Mouse (Mus musculus): ENCODE measurements around the gene Tmtc2.

Tmtc2 gene

GRCm38 (mm10) chr10:105417845-105418383 is 156.3 kb downstream of the Tmtc2 start:
- no peak for DNase-seq (ENCODE audit: low spot score in 2 of 2)

GRCm38 (mm10) chr10:105416601-105417000 is 157.7 kb downstream of the Tmtc2 start:
- no peak for DNase-seq (ENCODE audit: low spot score in 2 of 2)

- no peak for DNase-seq (ENCODE audit: low spot score in 2 of 2)
Observed at GRCm38 (mm10) chr10:105405856-105406527, 168.3 kb downstream of the Tmtc2 start.

- DNase-seq (ENCODE audit: low spot score in 2 of 2): no peak
Observed at GRCm38 (mm10) chr10:105403931-105404330, 170.3 kb downstream of the Tmtc2 start.

GRCm38 (mm10) chr10:105402481-105402779 is 171.8 kb downstream of the Tmtc2 start:
- DNase-seq (ENCODE audit: low spot score in 2 of 2): no peak

GRCm38 (mm10) chr10:105401754-105402480 is 172.3 kb downstream of the Tmtc2 start:
- no peak for DNase-seq (ENCODE audit: low spot score in 2 of 2)

GRCm38 (mm10) chr10:105399316-105399715 is 174.9 kb downstream of the Tmtc2 start:
- no peak for DNase-seq (ENCODE audit: low spot score in 2 of 2)

- DNase-seq (ENCODE audit: low spot score in 2 of 2): no peak
Observed at GRCm38 (mm10) chr10:105384065-105384464, 190.2 kb downstream of the Tmtc2 start.

GRCm38 (mm10) chr10:105381705-105382104 is 192.5 kb downstream of the Tmtc2 start:
- no peak for DNase-seq (ENCODE audit: low spot score in 2 of 2)

GRCm38 (mm10) chr10:105381202-105381601 is 193.0 kb downstream of the Tmtc2 start:
- DNase-seq (ENCODE audit: low spot score in 2 of 2): no peak

GRCm38 (mm10) chr10:105380584-105380983 is 193.7 kb downstream of the Tmtc2 start:
- DNase-seq (ENCODE audit: low spot score in 2 of 2): no peak

- no peak for DNase-seq (ENCODE audit: low spot score in 2 of 2)
Observed at GRCm38 (mm10) chr10:105377711-105378110, 196.5 kb downstream of the Tmtc2 start.

GRCm38 (mm10) chr10:105373265-105373664 is 201.0 kb downstream of the Tmtc2 start:
- no peak for DNase-seq (ENCODE audit: low spot score in 2 of 2)

GRCm38 (mm10) chr10:105368242-105368641 is 206.0 kb downstream of the Tmtc2 start:
- DNase-seq (ENCODE audit: low spot score in 2 of 2): no peak

- DNase-seq (ENCODE audit: low spot score in 2 of 2): no peak
Observed at GRCm38 (mm10) chr10:105364480-105364879, 209.8 kb downstream of the Tmtc2 start.

- no peak for DNase-seq (ENCODE audit: low spot score in 2 of 2)
Observed at GRCm38 (mm10) chr10:105350301-105350700, 223.9 kb downstream of the Tmtc2 start.

GRCm38 (mm10) chr10:105345920-105346319 is 228.3 kb downstream of the Tmtc2 start:
- no peak for DNase-seq (ENCODE audit: low spot score in 2 of 2)

- no peak for DNase-seq (ENCODE audit: low spot score in 2 of 2)
Observed at GRCm38 (mm10) chr10:105332856-105333255, 241.4 kb downstream of the Tmtc2 start.

GRCm38 (mm10) chr10:105330327-105330726 is 243.9 kb downstream of the Tmtc2 start:
- DNase-seq (ENCODE audit: low spot score in 2 of 2): no peak

- no peak for DNase-seq (ENCODE audit: low spot score in 2 of 2)
Observed at GRCm38 (mm10) chr10:105323646-105324192, 250.5 kb downstream of the Tmtc2 start.

- no peak for DNase-seq (ENCODE audit: low spot score in 2 of 2)
Observed at GRCm38 (mm10) chr10:105319299-105320057, 254.8 kb downstream of the Tmtc2 start.

GRCm38 (mm10) chr10:105318869-105319268 is 255.4 kb downstream of the Tmtc2 start:
- no peak for DNase-seq (ENCODE audit: low spot score in 2 of 2)
